Mouse (Mus musculus) yolk sac, embryonic 10.5 days (tissue): ENCODE measurements around the gene Tsc22d4.

ENCODE experiments used
- DNase-seq: peaks from one replicate; pipeline ENCODE4 v3.0.0-alpha.2; 2017; ENCODE audit warnings: low spot score

The Tsc22d4 gene

DNA sequence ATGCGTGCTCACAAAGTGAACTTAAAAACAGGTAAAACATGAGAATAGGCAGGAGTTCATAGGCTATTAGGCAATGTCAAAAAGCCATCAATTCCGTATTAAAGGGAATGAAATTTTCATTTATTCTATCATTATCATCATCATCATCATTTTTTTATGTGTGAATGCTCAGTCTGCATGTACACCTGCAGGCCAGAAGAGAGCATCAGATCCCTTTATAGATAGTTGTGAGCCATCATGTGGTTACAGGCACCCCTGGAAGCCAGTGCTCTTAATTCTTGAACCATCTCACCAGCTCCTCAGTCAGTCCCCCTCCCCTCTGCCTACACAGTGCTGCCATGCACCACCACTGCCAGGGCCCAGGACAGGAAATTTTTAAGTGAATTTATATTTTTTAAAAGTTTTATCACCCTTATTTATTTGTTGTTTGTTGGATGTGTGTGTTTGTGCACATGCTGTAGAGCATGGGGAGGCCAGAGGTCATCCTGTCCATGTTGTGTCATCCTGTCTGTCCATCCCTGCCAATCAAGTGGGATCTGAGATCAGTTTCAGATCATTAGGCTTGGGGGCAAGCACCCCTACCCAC, 43.5 kb downstream of the Tsc22d4 start:
- no peak for DNase-seq

GRCm38 (mm10) chr5:137791553-137791952, 46.0 kb downstream of the Tsc22d4 start:
- no peak for DNase-seq

- DNase-seq: no peak
Observed at GRCm38 (mm10) chr5:137796606-137797005, 51.1 kb downstream of the Tsc22d4 start.

GRCm38 (mm10) chr5:137800917-137801316, 55.4 kb downstream of the Tsc22d4 start:
- no peak for DNase-seq

DNA sequence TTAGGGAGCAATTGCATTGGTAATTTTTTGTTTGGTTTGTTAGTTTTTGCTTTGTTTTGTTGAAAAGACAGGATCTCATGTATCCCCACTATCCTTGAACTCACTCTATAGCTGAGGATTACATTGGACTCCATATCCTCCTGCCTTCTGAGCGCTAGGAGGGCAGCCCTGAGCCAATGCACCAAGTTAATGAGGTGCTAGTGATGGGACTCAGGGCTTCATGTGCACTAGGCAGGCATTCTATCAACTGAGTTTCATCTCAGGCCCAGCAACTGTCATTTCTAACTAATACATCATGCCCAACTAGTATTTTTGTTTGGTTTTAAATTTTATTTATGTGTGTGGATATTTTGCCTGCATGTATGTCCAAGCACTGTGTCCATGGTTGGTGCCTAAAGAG, 60.6 kb downstream of the Tsc22d4 start:
- DNase-seq: no peak

GRCm38 (mm10) chr5:137808316-137808715, 62.8 kb downstream of the Tsc22d4 start:
- DNase-seq: no peak

- DNase-seq: no peak
Observed at GRCm38 (mm10) chr5:137817466-137818222, 72.1 kb downstream of the Tsc22d4 start.
